Mouse (Mus musculus) hematopoietic stem cell, adult 5-6 weeks (primary cell): Measurements from ENCODE around the gene Oas1f. TPM values are rescaled to one million over a fixed set of nuclear protein-coding genes. Genes with fewer than 3 reads are reported as not detected.
"Not testable (repeated sequence)": the region's sequence is repeated elsewhere in the genome, so short reads cannot be mapped to it uniquely, and the experiment has no call there.

ENCODE experiments used
- ATAC-seq, 2 experiments: fragments of 125-278 bp in 1 of 2; replicated peaks in 1 of 2; 2 replicates each; pipeline ENCODE4 v1.8.0; 2016 to 2017; ENCODE audit warnings: inconsistent platforms in 2 of 2, mild to moderate bottlenecking in 2 of 2, moderate number of reproducible peaks in 2 of 2, low read depth in 1 of 2, moderate TSS enrichment in 1 of 2; ENCODE audit not compliant: low FRiP score in 2 of 2, poor library complexity in 2 of 2, severe bottlenecking in 2 of 2, insufficient read depth in 1 of 2, low TSS enrichment in 1 of 2
- total RNA-seq: library from RNA; stranded (forward); fragments of 172-1452, 232-1000 nt; gene quantifications from 2 replicates; pipeline ENCODE4 v1.2.3, GENCODE M21; 2017

Oas1f gene
- total RNA-seq, 1 experiment from 2014 or later: not detected

DNA sequence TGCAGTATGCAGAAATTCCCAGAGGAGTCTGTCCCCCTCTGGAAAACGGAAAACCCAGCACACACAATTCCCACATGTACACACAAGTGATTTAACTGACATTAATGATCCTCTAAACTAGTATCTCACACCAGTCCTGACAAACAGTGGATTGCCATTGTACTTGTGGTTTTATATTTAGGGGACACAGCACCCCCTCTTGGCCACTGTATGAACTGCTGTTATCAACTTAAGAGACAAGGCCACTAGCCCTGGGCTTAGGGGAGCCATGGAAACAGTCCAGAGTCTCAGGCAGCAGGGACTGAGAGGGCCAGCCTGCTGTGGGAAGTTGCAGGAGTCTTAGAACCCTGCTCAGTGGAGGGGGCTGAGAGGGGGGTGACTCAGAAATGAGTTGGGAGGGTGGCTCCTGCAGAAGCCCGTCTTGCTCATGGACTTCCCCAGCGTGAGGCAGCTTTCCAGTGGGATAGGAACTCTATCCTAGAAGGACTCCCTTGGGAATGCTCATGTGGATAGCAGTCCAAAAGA lies 18.2 kb downstream of the Oas1f start:
- peak; percentile 42 to 56; a peak in 3 of 4 replicates for ATAC-seq

DNA sequence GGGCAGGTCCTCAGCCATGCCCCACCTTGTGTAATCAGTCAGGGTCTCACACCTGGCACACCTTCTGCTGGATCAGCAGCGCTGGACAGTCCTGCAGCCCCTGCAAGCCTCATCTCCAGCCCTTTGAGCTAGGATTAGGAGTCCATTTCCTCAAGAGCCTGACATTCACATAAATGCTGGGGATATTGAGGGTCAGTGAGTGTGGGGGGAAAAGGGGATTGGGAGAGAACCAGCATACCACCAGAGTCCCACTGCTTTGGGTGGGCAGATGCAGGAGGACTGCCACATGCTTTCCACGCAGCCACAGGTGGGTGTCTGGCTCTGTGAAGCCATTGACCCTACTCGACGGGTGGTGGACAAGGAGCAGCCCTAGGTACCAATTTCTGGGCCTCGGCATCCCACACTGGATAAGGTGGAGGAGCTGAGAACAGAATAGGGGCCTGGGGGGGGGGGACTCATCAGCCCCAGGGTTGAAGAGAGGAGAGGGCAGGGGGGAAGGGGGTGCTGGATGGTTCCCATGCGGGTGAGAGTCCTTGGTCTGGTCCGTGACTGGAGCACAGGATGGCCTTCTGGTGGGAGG lies 22.4 kb downstream of the Oas1f start:
- no peak for ATAC-seq

DNA sequence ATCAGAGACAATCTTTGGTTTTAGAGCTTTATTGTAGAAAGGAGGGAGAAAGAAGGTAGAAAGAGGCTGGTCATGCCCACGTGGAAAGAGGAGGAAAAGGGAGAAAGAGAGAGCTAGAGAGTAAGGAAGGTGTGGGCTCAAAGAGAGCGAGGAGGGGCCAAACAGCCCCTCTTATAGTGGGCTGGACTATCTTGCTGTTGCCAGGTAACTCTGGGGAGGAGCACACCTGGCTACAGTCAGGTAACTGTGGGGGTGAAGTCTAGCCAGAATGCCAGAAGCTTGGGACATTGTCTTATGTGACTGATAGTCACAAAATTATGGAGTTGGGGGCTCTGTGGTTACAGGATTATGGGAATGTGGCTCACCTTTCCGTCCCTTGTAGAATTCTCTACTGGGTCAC lies 22.9 kb downstream of the Oas1f start:
- ATAC-seq: no peak

DNA sequence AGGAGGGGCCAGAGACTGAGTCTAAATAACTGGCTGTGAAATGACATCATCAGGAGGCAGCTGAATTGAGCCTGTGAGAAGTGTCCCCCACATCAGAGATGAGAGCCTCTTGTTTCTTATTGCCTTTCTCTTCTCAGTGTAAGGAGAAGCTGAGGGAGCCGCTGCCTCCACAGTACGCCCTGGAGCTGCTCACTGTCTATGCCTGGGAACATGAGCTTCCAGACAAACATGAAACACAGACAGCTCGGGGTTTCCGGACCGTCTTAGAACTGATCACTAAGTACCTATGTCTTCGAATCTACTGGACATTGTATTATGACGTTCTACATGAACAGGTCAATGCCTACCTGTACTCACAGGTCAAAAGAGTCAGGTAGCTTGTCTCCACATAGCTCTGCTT lies 23.6 kb downstream of the Oas1f start:
- no peak for ATAC-seq

DNA sequence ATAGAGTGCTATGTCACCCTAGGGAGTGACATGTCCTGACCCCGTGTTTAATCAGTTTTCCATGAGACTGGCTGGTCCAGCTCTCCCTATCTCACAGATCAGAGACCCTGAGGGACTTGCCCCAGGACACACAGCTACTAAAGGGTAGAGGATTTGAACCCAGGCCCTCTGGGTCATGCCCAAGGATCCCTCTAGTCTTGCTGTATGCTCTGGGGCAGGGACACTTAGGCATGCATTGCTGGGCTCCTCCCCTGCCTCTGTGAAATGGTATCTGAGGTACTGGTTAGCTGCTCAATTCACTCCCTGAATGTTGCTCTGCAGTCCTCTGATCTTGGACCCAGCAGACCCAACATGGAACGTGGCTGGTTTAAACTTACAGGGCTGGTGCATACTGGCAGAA lies 24.3 kb downstream of the Oas1f start:
- ATAC-seq: no peak

DNA sequence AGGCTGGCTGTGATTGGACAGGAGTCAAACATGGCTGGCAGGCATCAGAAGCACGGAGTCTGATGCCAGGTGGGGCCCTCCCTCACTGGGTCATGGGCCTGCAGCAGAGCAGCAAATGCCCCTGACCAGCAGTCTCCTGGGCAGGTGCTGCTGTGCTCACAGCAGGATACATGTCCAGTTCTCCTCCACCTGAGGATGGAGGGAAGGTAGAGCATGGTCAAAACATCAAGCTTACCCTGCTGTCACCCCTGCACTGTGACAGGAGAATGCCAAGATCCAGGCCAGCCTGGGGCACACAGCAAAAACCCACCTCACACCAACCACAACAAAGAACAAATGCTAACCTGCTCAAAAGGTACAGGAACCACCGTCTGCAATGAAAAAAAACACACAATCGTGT lies 29.7 kb downstream of the Oas1f start:
- ATAC-seq: not testable (repeated sequence)

DNA sequence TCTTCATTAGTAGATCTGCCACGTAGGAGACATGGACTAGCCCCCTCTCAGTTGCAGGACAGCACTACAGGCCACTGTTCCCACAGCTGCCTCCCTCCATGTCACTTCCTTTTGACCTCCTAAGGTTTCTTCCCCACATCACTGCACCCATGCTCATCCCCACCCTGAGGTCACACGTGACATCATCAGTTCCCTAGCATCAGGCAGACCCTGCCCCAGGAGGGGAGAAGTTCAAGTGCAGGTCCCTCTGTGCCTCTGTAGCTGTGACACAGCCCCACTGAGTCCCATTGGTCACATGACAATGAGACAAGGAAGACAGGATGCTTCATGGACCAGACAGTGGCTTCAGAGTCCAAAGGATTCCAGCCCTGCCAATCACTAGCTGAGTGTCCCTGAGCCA lies 30.2 kb downstream of the Oas1f start:
- ATAC-seq: not testable (repeated sequence)

DNA sequence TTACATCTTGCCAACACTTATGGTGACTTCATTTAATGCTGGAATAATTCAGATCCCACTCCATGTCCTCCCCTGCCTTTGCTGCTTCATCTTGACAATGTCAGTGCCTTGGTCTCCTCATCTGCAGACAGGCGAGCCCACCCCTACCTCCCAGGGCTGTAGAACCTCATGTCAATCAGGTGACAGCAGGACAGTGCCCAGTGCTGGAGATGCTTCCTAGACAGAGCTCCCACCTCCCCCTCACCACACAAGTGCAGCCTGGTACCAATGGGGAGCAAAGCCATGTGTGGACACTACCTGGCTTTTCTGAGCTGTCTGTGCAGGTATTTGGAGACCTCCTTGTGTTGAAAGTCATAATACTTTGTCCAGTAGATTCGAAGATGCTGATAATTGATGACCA lies 31.6 kb downstream of the Oas1f start:
- ATAC-seq: not testable (repeated sequence)

DNA sequence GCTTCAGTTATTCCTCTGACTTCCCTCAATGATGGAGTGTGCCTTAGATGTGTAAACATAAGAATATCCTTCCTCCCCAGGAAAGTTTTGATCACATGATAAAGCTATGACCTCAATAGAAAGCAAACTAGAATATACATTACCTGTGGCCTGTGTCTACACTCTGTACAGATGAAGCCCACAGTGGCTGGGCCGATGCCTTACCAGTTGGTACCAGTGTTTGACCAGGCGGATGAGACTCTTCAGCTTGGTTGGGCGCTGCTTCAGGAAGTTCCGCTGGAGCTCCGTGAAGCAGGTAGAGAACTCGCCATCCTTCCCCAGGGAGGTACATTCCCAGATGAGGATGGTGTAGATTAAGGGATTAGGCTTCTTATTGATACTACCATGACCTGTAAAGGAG lies 34.5 kb downstream of the Oas1f start:
- not testable (repeated sequence) for ATAC-seq

DNA sequence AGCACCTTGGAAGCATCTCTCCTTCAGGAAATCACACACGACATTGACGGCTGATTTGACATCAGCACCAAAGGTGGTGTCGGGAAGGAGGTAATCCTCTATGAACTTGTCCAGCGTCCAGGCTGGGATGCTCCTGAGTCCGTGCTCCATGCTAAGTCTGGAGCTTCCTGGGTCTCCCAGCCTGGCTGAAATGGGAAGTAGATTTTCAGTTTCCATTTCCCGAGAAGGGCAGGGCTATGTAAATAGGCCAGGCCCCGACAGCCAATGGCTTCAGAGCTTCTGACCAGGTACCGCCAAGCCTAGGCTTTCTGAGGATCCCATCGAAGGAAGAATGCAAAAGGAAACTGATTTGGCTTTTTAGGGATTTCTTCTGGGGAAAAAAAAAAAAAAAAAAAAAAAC lies 40.2 kb downstream of the Oas1f start, which contains the start of gene Oas1g:
Gene Oas1g (minus strand): TSS at position 201 of the 400 bp plus-strand sequence.
- ATAC-seq: peak; percentile 29 to 42; a peak in 2 of 4 replicates

DNA sequence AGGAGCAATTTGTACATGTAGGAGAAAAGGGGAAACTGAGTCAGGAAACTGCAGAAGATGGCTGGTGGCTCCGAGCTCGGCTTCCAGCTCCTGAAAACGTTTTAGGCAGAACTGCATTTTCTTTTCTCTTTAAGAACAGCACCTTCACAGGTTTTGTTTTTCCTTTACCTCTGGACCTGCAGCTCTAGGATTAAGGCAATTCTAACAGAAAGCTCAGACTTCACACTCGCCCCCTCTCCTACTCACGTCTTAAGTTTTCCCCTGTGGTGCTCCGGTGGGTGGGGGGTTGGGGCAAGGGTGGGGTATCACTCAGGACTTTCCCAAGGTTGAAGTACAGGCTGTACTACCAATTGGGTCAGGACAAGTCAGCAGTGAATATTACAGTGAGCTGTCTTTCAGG lies 40.7 kb downstream of the Oas1f start:
- no peak for ATAC-seq

DNA sequence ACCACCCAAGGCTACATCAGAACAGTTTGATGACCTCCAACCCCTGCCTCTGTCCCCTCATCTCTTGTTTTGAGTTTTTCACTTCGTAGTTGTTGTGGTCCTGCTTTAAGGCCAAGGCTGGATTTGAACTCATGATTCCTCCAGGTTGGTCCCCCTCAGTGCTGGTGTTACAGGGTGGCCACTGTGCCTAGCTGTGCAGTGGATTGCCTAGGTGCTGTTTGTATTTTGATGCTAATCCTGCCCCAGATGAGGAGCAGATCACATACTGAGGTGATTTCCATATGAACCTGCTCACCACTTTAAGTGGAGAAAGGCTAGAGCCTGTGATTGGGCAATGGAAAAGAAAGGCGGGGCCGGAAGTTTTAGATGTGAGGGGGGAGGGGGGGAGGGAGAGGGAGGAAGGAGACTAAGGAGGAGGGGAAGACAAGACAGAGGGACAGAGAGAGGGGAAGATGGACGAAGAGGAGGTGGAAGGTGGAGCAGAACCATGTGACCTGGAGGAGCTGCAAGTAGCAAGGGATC lies 41.2 kb downstream of the Oas1f start:
- ATAC-seq: not testable (repeated sequence)

DNA sequence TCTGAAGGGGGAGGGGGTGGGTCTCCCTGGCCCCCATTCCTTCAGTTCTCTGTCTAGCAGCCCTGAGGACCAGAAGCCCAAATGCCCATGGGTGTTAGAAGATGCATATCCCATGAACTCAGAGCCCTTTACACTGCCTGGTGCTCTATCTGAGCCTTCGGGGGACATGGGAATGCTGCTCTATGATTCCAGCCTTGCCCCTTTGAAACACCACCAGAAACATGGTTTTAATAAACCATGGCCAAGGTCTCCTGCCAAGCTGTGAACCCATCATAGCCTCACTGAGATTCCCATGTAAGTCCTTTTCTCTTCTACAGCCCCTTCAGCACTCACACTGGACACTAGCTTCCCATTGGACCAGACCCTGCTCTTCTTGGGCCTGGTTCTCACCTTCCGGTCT lies 42.9 kb downstream of the Oas1f start:
- no peak for ATAC-seq

DNA sequence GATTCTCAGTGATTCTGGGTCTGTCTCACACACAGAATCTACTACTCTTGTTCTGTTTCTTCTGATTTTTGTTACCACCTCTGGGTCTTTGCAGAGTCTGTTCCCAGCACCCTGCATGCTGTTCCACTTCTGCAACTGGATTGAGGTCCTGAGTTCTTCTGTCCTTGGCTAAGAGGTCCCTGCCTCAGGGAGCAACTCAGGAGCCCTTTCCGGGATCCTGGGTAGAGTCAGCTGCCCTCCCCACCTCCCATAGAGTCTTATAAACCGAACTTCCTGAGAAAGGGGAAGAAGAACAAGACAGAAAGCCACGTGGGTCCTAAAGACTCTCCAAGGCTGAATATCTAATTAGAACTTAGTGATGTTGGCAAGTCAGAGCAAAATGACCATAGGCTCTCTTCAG lies 43.8 kb downstream of the Oas1f start:
- ATAC-seq: no peak

DNA sequence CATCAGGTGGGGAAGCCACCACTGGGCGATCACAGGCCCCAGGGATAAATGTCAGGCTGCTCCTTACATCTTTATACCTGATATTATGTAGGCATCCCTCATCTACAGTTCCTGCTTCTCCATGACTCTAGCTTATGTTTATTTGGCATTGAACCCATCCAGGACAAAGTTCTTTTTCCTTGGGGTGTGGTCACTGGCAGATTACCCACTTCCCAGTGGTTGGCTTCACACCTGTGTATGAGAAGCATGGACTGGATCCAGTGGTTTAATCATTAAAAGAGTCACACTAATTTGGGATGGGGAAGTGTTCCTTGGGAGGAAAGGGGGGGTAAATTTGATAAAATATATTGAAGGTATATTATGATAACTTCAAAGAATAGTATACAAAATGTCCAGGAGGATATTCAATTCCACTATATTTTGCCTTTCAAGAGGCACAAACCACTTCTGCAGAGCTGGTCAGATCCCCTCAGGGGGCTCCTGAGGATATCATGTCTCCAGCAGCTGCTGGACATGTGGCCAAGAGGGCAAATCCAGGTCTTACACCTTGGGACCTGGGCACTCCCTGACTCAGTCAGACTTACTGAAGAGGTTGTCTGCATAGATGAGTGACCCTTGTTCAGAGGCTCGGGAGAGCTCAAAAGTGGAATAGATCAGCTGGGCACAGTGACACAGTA lies 44.5 kb downstream of the Oas1f start:
- not testable (repeated sequence) for ATAC-seq

DNA sequence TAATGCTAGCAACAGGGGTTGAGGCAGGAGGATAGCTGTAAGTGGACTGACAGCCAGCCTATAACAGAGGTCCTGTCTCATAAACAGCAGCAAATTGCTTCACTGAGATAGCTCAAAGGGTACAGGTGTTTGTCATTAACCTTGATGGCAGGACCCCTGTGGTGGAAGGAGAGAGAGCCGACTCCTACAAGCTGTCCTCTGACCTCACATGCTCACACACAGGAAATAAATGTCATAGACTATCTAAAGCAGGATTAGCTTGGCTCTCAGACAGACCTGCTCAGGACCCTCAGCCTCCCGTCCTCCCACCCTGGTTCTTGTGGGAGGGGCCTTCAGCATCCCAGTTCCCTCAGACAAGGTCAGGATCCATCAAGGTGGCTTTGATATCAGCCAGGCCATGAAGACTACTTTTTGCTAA lies 45.1 kb downstream of the Oas1f start:
- ATAC-seq: no peak

DNA sequence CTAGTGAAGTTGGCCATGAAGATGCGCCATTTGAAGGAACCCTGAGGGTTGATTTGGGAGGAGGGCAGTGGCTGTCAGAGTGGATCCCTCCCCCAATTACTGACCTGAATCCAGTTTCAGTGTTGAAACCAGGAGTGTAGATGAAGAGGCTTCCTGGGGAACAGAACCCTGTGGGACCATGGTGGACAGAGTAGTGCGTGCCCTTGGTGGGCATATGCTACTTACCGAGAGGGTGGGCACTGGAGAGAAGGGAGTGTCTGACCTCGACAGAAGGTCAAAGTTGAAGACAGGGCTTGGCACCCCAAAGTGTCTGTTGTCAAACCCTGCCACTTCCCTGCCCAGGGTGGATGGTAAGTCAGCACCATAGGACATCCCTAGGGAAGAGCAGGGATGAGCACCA lies 46.7 kb downstream of the Oas1f start:
- not testable (repeated sequence) for ATAC-seq

DNA sequence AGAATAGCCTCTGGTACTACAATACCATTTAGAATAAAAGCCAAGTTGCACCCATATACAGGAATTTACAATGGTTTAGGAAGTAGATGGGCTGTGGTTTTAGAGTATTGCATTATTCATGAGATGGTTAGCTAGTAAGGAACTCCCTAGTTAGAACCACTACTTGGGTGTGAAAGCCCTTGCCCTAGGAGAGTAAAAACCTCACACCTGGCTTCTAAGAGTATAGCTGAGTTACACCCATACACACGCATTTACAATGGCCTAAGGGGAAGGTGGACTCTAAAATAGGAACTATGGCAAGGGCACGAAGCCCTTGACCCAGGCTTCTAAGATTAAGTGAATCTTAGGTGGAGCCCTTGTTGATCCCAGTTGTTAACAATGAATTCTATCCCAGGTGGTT lies 47.5 kb downstream of the Oas1f start:
- ATAC-seq: not testable (repeated sequence)
